In the genomic region with DNA sequence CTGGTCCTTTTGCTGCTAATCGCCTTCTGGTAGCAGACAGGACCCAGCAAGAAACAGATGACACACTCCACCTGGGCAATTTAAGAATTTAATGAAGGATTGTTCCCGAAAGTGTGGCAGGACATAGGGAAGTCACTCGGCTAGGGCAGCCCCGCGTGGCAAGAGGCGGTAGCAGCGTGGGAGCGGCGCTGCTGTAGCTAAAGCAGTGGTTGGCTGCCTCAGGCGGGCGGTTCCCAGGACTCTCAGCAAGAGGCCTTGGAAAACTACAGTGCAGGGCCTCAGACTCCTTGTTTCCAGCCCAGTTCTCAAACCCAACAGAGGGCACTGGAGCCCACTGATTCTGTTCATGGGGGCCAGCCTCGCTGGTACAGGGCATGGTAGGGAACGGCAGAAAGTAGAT, we compare ENCODE assay signal across 7 mouse cellular contexts.
DNase-seq lines count a peak whose midpoint lies in the region; ATAC-seq and TF ChIP-seq lines count a peak whose summit lies in the region.

No protein-coding gene starts in this region.

- no peak for TF ChIP-seq CTCF in heart, postnatal 0 days (IDR thresholded peaks at IDR 0.05; ENCODE audit: low read depth)

- intact Hi-C loops in gastrocnemius, postnatal 36 days (cut with DNase I): no loop called here

- 30% methylated on average over 13 of the region's 13 CpGs for WGBS in heart, postnatal 0 days
- WGBS in midbrain, embryonic 12.5 days: 25% methylated on average over 13 of the region's 13 CpGs

- 0 out of 2 replicates have a peak overlapping the region, but pooled peaks have one; percentile 3 for H3K4me3 ChIP-seq in brown adipose tissue, adult 24 weeks (ENCODE audit: insufficient read depth, low read depth, low read length)
- peak overlapping the region; percentile 29 for H3K4me3 ChIP-seq in heart, postnatal 0 days (ENCODE audit: low read depth, low read length)
- H3K4me3 ChIP-seq in midbrain, embryonic 12.5 days: no peak overlapping the region

- H3K9me3 ChIP-seq in heart, postnatal 0 days (replicated peaks; ENCODE audit: control insufficient read depth, low read length): no peaks in the 10 kb centered on the region
- no peaks in the 10 kb centered on the region for H3K9me3 ChIP-seq in midbrain, embryonic 12.5 days

- peak; percentile 62 for DNase-seq in R1 (ENCODE audit: low read depth, low spot score)
- DNase-seq in heart, postnatal 0 days (ENCODE audit: low spot score): peak; percentile 11
- DNase-seq in kidney, postnatal 25 days: peak; percentile 44 to 71
- no peak for DNase-seq in thymus, postnatal 4 days
- DNase-seq in gastrocnemius, postnatal 36 days: no peak

- no peaks in the 10 kb centered on the region for H3K36me3 ChIP-seq in heart, postnatal 0 days (replicated peaks; ENCODE audit: control insufficient read depth, insufficient read depth, low read length)
- H3K36me3 ChIP-seq in midbrain, embryonic 12.5 days: no peaks in the 10 kb centered on the region

- H3K27me3 ChIP-seq in heart, postnatal 0 days (ENCODE audit: control insufficient read depth, insufficient read depth, low read length): no peaks in the 10 kb centered on the region
- no peaks in the 10 kb centered on the region for H3K27me3 ChIP-seq in midbrain, embryonic 12.5 days

- no peaks in the 10 kb centered on the region for H3K4me1 ChIP-seq in brown adipose tissue, adult 24 weeks (ENCODE audit: control insufficient read depth, insufficient read depth, insufficient read length, low read length)
- H3K4me1 ChIP-seq in heart, postnatal 0 days (ENCODE audit: control insufficient read depth, insufficient read depth): no peaks in the 10 kb centered on the region
- H3K4me1 ChIP-seq in midbrain, embryonic 12.5 days: no peaks in the 10 kb centered on the region

- H3K27ac ChIP-seq in brown adipose tissue, adult 24 weeks (replicated peaks; ENCODE audit: low read depth, low read length): no peak overlapping the region
- H3K27ac ChIP-seq in heart, postnatal 0 days (ENCODE audit: low read depth): peak overlapping the region; percentile 46; the same call in 1 of the 2 replicates
- H3K27ac ChIP-seq in midbrain, embryonic 12.5 days (replicated peaks): no peak overlapping the region

- no peak overlapping the region for H3K9ac ChIP-seq in heart, postnatal 0 days (replicated peaks; ENCODE audit: low read depth, low read length)
- H3K9ac ChIP-seq in midbrain, embryonic 12.5 days (replicated peaks): no peak overlapping the region

- peak; percentile 89 for ATAC-seq in heart, postnatal 0 days (ENCODE audit: insufficient read depth, low read depth)
- ATAC-seq in midbrain, embryonic 12.5 days (ENCODE audit: low FRiP score, low read depth): no peak

- TF ChIP-seq EP300 in heart, postnatal 0 days (IDR thresholded peaks at IDR 0.05; ENCODE audit: low read depth): no peak

- H3K4me2 ChIP-seq in heart, postnatal 0 days (ENCODE audit: low read depth, low read length): peak overlapping the region; percentile 48
- H3K4me2 ChIP-seq in midbrain, embryonic 12.5 days (replicated peaks): peak overlapping the region; percentile 42

Comparison
In these comparisons a context has a peak if more than half of its experiments do, and no peak if none do; other contexts are left out.
1. DNase-seq: peak in R1 (single experiment), heart, postnatal 0 days (single experiment) and kidney, postnatal 25 days (2 of 2); none in thymus, postnatal 4 days (single experiment) and gastrocnemius, postnatal 36 days (0 of 2).